Mouse (Mus musculus): ENCODE measurements at regions not wholly inside any gene's neighbourhood (a gene's known extent, or its start where the extent isn't known, plus 50 kb on each side); places are given as distances from the start of the nearest gene placed in this dataset.
A peak's percentile ranks its signal among the peaks of the same experiment; 100 is the strongest.

- no peak for DNase-seq (ENCODE audit: low spot score)
These were observed 147.1 kb upstream of the Pou3f4 start for GRCm38 (mm10) chrX:110666853-110667504.

- no peak for DNase-seq (ENCODE audit: low spot score)
These were observed 140.9 kb upstream of the Pou3f4 start for GRCm38 (mm10) chrX:110673192-110673591.

GRCm38 (mm10) chrX:110678578-110678977, 135.5 kb upstream of the Pou3f4 start:
- no peak for DNase-seq (ENCODE audit: low spot score)

- DNase-seq (ENCODE audit: low spot score), result no peak
These were observed 133.5 kb upstream of the Pou3f4 start for GRCm38 (mm10) chrX:110680561-110680960.

GRCm38 (mm10) chrX:110700442-110700841, 113.6 kb upstream of the Pou3f4 start:
- no peak for DNase-seq (ENCODE audit: low spot score)

- DNase-seq (ENCODE audit: low spot score), result no peak
These were observed 99.9 kb upstream of the Pou3f4 start for GRCm38 (mm10) chrX:110714137-110714536.

- DNase-seq (ENCODE audit: low spot score), result peak; percentile 0
These were observed 50.0 kb upstream of the Pou3f4 start for GRCm38 (mm10) chrX:110764080-110764479.

Data from embryo, embryonic 10.5 days (tissue).